Mouse (Mus musculus) MEL (cell line): Measurements from ENCODE around the gene Hspa12a. TPM values are rescaled to one million over a fixed set of nuclear protein-coding genes. Genes with fewer than 3 reads are reported as not detected.

ENCODE experiments used
- DNase-seq: peaks from one replicate; pipeline ENCODE4 v3.0.0; 2011; ENCODE audit warnings: low read depth, low spot score
- H3K27ac ChIP-seq: 2 replicates; pipeline ENCODE4 v1.5.1; 2012; ENCODE audit warnings: low read depth, mild to moderate bottlenecking, control low read depth, low read length, moderate library complexity; ENCODE audit not compliant: control insufficient read depth
- H3K27me3 ChIP-seq, 2 experiments: fragments of 150-350 bp in 1 of 2; sonication (generic) in 1 of 2; 2 replicates each; pipeline ENCODE4 v1.6.1; 2012; ENCODE audit warnings: low read length in 2 of 2, mild to moderate bottlenecking in 2 of 2, improper control_type of control experiment in 1 of 2, moderate library complexity in 1 of 2; ENCODE audit not compliant: insufficient read depth in 2 of 2, control insufficient read depth in 1 of 2
- H3K36me3 ChIP-seq, 2 experiments: 2 replicates each; pipeline ENCODE4 v1.6.1; 2012 to 2014; ENCODE audit warnings: low read length in 2 of 2, improper control_type of control experiment in 1 of 2, inconsistent platforms in 1 of 2, mild to moderate bottlenecking in 1 of 2; ENCODE audit not compliant: insufficient read depth in 2 of 2, control insufficient read depth in 1 of 2
- H3K4me1 ChIP-seq, 2 experiments: fragments of 150-350 bp in 1 of 2; sonication (generic) in 1 of 2; 2 replicates each; pipeline ENCODE4 v1.6.1; 2012; ENCODE audit warnings: low read length in 2 of 2, improper control_type of control experiment in 1 of 2, mild to moderate bottlenecking in 1 of 2; ENCODE audit not compliant: insufficient read depth in 2 of 2, control insufficient read depth in 1 of 2
- H3K4me3 ChIP-seq, 2 experiments: fragments of 150-350 bp in 1 of 2; sonication (generic) in 1 of 2; 2 replicates each; pipeline ENCODE4 v1.5.1; 2012; ENCODE audit warnings: low read depth in 2 of 2, low read length in 2 of 2, mild to moderate bottlenecking in 2 of 2, moderate library complexity in 2 of 2, control low read depth in 1 of 2, improper control_type of control experiment in 1 of 2; ENCODE audit not compliant: control insufficient read depth in 1 of 2, insufficient read depth in 1 of 2
- H3K79me2 ChIP-seq: 2 replicates; pipeline ENCODE4 v1.6.1; 2012; ENCODE audit warnings: mild to moderate bottlenecking, low read length, moderate library complexity; ENCODE audit not compliant: control insufficient read depth, poor library complexity, insufficient read depth
- H3K9ac ChIP-seq: 2 replicates; pipeline ENCODE4 v1.6.1; 2012; ENCODE audit warnings: low read depth, mild to moderate bottlenecking, control low read depth, low read length, moderate library complexity; ENCODE audit not compliant: control insufficient read depth, poor library complexity, severe bottlenecking
- H3K9me3 ChIP-seq: fragments of 150-350 bp; sonication (generic); replicated peaks from 2 replicates; pipeline ENCODE4 v1.6.1; 2012; ENCODE audit warnings: mild to moderate bottlenecking, low read length, improper control_type of control experiment, moderate library complexity; ENCODE audit not compliant: insufficient read depth
- BHLHE40 ChIP-seq: IDR thresholded peaks from 2 replicates; pipeline ENCODE4 v1.6.1; 2012; ENCODE audit warnings: low read depth, mild to moderate bottlenecking, inconsistent platforms, low read length, improper control_type of control experiment, borderline replicate concordance
- CHD1 ChIP-seq: IDR thresholded peaks from 2 replicates; pipeline ENCODE4 v1.6.1; 2012; ENCODE audit warnings: low read depth, mild to moderate bottlenecking, inconsistent platforms, low read length, improper control_type of control experiment
- CTCF ChIP-seq, 3 experiments: IDR thresholded peaks in 2 of 3; conservative IDR thresholded peaks in 1 of 3; 2 replicates each; pipeline ENCODE4 v1.5.1; 2011 to 2012; ENCODE audit warnings: low read length in 3 of 3, low read depth in 2 of 3, mild to moderate bottlenecking in 2 of 3, improper control_type of control experiment in 1 of 3, inconsistent platforms in 1 of 3, mixed read lengths in 1 of 3, moderate library complexity in 1 of 3; ENCODE audit not compliant: control insufficient read depth in 1 of 3, insufficient read depth in 1 of 3, poor library complexity in 1 of 3, severe bottlenecking in 1 of 3
- EP300 ChIP-seq, 2 experiments: IDR thresholded peaks; 2 replicates each; pipeline ENCODE4 v1.6.1; 2011; ENCODE audit warnings: improper control_type of control experiment in 2 of 2, low read length in 2 of 2, low read depth in 1 of 2, mild to moderate bottlenecking in 1 of 2
- ETS1 ChIP-seq: IDR thresholded peaks from 2 replicates; pipeline ENCODE4 v1.6.1; 2012; ENCODE audit warnings: low read depth, mild to moderate bottlenecking, inconsistent platforms, low read length, improper control_type of control experiment, moderate library complexity
- HCFC1 ChIP-seq: IDR thresholded peaks from 2 replicates; pipeline ENCODE4 v1.6.1; 2012; ENCODE audit warnings: low read depth, mild to moderate bottlenecking, inconsistent platforms, low read length, improper control_type of control experiment, moderate library complexity
- MAFK ChIP-seq: IDR thresholded peaks from 2 replicates; pipeline ENCODE4 v1.6.1; 2011; ENCODE audit warnings: low read depth, mild to moderate bottlenecking, low read length, improper control_type of control experiment, borderline replicate concordance
- MYC ChIP-seq: IDR thresholded peaks from 2 replicates; pipeline ENCODE4 v1.6.1; 2011; ENCODE audit warnings: low read depth, mild to moderate bottlenecking, low read length, improper control_type of control experiment, moderate library complexity
- NELFE ChIP-seq: IDR thresholded peaks from 2 replicates; pipeline ENCODE4 v1.6.1; 2011; ENCODE audit warnings: low read depth, low read length, improper control_type of control experiment
- RCOR1 ChIP-seq: IDR thresholded peaks from 2 replicates; pipeline ENCODE4 v1.6.1; 2012; ENCODE audit warnings: low read depth, mild to moderate bottlenecking, inconsistent platforms, low read length, improper control_type of control experiment
- SIN3A ChIP-seq: IDR thresholded peaks from 2 replicates; pipeline ENCODE4 v1.6.1; 2012; ENCODE audit warnings: low read length, improper control_type of control experiment, inconsistent platforms
- TAL1 ChIP-seq: IDR thresholded peaks from 2 replicates; pipeline ENCODE4 v1.6.1; 2012; ENCODE audit warnings: mild to moderate bottlenecking, inconsistent platforms, low read length, moderate library complexity, mixed read lengths
- USF2 ChIP-seq, 2 experiments: IDR thresholded peaks; 2 replicates each; pipeline ENCODE4 v1.6.1; 2011 to 2012; ENCODE audit warnings: improper control_type of control experiment in 2 of 2, low read length in 2 of 2, borderline replicate concordance in 1 of 2, inconsistent platforms in 1 of 2, low read depth in 1 of 2, mild to moderate bottlenecking in 1 of 2; ENCODE audit not compliant: insufficient read depth in 1 of 2
- ZKSCAN1 ChIP-seq: IDR thresholded peaks from 2 replicates; pipeline ENCODE4 v1.6.1; 2012; ENCODE audit warnings: low read depth, mild to moderate bottlenecking, inconsistent platforms, low read length, improper control_type of control experiment, moderate library complexity
- ZMIZ1 ChIP-seq: IDR thresholded peaks from 2 replicates; pipeline ENCODE4 v1.6.1; 2012; ENCODE audit warnings: low read depth, mild to moderate bottlenecking, inconsistent platforms, low read length, improper control_type of control experiment, moderate library complexity
- ZNF384 ChIP-seq: IDR thresholded peaks from 2 replicates; pipeline ENCODE4 v1.6.1; 2012; ENCODE audit warnings: low read depth, mild to moderate bottlenecking, inconsistent platforms, low read length, improper control_type of control experiment
- polyA plus RNA-seq, 2 experiments: library from polyadenylated mRNA; stranded (reverse) in 1 of 2; unstranded in 1 of 2; fragments of >175 nt in 1 of 2; fragments of >200 nt in 1 of 2; gene quantifications; 2 replicates each; pipeline versions ENCODE4 v1.2.1 to v1.2.4; 2012; ENCODE audit warnings: low replicate concordance in 2 of 2, low read depth in 1 of 2; ENCODE audit not compliant: insufficient read length in 2 of 2, insufficient read depth in 1 of 2, missing spikeins in 1 of 2
- total RNA-seq: library from RNA; depleted of rRNA; stranded (reverse); fragments of 300-350 nt; gene quantifications from 2 replicates; pipeline ENCODE4 v1.2.3, GENCODE M21; 2012

The Hspa12a gene
- total and polyA plus RNA-seq, 3 experiments = not detected

- Histone ChIP-seq H3K27me3 (no peaks in the 10 kb centered on the region), H3K4me3 (no peak overlapping the region), H3K4me1 (no peaks in the 10 kb centered on the region), H3K9me3 (no peaks in the 10 kb centered on the region), H3K27ac (no peak overlapping the region), H3K36me3 (no peaks in the 10 kb centered on the region), H3K9ac (no peak overlapping the region), H3K79me2 (no peaks in the 10 kb centered on the region)
- TF ChIP-seq RCOR1 (no peak), TAL1 (no peak), MAFK (no peak), BHLHE40 (no peak), ZMIZ1 (no peak)
- DNase-seq = no peak
Measured at GRCm38 (mm10) chr19:58823301-58823700, 120.2 kb downstream of the Hspa12a start.

GRCm38 (mm10) chr19:58822454-58823200 is 120.8 kb downstream of the Hspa12a start:
- Histone ChIP-seq H3K27me3 (no peaks in the 10 kb centered on the region), H3K9ac (no peak overlapping the region), H3K4me1 (no peaks in the 10 kb centered on the region), H3K36me3 (no peaks in the 10 kb centered on the region), H3K9me3 (no peaks in the 10 kb centered on the region), H3K27ac (no peak overlapping the region), H3K79me2 (no peaks in the 10 kb centered on the region), H3K4me3 (no peak overlapping the region)
- TF ChIP-seq EP300 (IDR thresholded peaks at IDR 0.05; ENCODE audit: low read depth in 1 of 2, low read length in 2 of 2) (no peak), ZKSCAN1 (no peak), NELFE (no peak), ETS1 (no peak), CHD1 (no peak), USF2 (IDR thresholded peaks at IDR 0.05; ENCODE audit: borderline replicate concordance in 1 of 2, insufficient read depth in 1 of 2, low read depth in 1 of 2, low read length in 2 of 2) (no peak), SIN3A (no peak), CTCF (IDR thresholded peaks at IDR 0.05 in 2 of 3, conservative IDR thresholded peaks at IDR 0.05 in 1 of 3; ENCODE audit: control insufficient read depth in 1 of 3, insufficient read depth in 1 of 3, low read depth in 2 of 3, low read length in 3 of 3, poor library complexity in 1 of 3, severe bottlenecking in 1 of 3) (no peak), ZNF384 (no peak), MYC (no peak), HCFC1 (no peak)
- DNase-seq = no peak
